Mouse (Mus musculus) induced T-regulatory cell, adult 2 months (primary cell): ENCODE data around the gene Polr3b.

Source experiments
- DNase-seq: peaks from one replicate; pipeline ENCODE4 v3.0.0-alpha.2; 2012; ENCODE audit warnings: low read depth

Polr3b gene

DNA sequence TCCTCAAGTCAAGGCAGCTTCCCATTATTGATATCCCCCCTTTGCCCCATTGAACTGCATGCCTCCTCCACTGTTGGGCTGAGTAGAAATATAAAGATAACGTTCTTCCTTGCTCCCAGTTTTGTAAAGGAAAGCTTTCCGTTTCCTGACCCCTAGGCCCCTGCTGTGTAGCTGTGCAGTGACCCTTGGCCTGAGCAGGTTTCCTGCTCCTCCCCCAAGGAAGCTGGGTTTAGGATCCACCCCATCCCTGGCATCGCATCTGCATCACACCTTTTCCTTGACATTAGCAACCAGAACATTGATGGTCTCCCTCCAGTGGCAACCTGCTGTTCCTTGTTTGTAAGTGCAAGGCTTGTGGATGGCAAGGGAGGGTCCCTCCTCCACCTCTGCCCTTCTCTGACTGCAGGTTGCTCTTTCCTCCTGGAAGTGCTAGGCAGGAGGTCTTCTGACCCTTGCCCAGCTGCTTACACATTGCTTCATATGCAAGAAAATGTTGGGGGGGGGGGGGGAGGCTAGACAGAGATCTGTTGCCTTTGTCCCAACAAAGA lies 43.7 kb downstream of the Polr3b start:
- DNase-seq, result no peak

GRCm38 (mm10) chr10:84675653-84676052 lies 53.6 kb downstream of the Polr3b start:
- DNase-seq, result no peak

DNA sequence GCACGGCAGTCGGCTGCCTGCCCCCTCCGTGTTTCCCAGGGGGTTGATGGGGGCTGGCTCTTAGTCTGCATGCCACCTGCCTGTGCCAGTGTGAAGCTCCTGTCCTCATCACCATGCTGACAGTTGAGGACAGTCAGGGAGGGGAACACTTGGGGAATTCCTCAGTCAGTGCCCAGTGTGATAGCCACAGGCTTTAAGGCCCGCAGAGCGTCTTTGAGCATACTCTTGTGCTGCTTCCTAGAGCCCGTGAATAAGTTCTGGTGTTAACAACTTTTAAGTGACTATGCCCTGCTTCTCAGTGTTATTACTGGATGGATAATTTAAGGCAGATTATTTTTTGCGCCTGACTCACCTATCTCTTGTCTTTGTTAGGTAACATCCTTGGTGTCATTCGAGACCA lies 54.4 kb downstream of the Polr3b start:
- no peak for DNase-seq

DNA sequence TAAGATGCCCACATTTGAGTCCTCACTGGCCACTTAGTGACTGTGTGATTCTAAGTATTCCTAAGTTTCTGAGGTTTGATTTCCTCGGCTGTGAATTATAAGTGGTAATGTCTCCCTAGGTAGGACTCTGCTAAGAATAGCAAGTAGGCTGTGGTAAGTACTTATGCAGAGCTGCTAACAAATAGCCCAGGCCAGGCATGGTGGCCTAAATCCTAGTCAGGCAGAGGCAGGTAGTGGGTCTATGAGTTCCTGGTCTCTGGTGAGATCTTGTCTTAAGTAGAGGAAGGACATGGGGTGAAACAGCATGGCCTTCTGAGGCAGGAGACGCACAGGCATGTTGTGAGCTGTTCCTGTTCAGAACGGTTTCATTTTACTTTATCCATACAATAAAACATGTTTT lies 55.8 kb downstream of the Polr3b start:
- DNase-seq, result no peak

DNA sequence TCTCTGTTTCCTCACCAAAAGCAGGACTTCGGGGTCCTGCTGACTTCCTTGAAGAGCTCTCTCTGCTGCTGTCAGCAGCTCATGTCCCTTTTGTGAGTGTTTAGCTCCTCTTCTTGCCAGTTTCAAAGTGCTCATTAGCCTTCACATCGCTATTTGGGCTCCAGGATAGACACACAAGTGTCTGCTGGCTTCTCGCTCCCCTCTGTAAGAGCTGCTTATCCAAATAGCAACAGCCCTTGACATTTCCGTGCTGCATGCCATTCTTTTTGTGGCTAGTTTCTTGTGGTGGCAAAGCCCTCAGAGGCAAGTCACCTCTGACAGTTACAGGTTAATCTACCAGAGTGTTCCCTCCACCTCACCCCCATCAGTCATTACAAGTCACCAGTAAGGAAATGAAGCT lies 56.3 kb downstream of the Polr3b start:
- DNase-seq, result no peak

DNA sequence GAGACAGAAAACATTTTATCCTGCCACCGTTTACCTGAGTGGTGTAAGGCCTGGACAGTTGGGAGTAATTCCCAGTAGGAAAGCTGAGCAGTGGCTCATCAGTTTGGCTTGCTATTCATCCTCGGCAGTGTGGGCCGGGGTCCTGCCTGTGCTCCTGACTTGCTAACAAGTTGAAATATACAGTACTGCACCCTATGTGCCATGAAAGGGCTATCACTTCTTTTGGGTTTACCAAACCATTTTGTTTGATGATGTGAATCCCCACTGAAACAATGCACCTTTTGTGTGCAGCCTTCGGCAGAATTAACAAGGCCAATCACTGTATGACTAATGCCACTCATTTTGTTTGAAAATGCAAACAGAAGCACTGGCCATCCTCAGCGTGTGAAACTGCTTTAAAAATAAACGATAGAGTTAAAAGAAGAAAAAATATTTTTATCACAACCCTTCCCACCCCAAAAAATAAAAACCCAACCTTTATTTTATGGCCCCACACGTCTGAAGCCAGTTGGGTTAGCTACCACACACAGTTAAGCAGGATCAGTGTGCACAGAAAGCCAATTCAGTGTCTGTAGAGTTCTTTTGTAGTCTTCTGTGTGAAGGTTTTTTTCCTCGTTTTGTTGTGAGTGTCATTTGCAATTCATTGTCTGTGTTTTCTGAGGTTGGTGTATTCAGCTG lies 63.5 kb downstream of the Polr3b start:
- DNase-seq, result no peak

DNA sequence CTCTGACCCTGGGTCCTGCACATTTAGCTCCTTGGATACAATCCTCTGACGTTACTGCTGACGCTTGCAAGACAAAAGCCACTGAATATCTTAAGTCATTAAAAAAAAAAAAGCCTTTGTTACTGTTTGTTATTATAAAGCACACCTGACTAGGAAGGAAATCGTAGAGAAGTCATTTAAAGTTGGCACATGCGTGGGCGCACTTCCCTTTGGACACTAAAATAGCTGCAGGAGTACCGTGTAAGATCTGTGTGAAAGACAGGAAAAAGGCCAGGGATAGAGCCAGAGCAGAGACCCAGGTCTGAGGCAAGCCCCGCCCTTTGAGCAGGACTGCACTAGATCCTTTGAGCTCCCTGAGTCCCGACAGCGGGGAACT lies 64.0 kb downstream of the Polr3b start:
- DNase-seq, result no peak

DNA sequence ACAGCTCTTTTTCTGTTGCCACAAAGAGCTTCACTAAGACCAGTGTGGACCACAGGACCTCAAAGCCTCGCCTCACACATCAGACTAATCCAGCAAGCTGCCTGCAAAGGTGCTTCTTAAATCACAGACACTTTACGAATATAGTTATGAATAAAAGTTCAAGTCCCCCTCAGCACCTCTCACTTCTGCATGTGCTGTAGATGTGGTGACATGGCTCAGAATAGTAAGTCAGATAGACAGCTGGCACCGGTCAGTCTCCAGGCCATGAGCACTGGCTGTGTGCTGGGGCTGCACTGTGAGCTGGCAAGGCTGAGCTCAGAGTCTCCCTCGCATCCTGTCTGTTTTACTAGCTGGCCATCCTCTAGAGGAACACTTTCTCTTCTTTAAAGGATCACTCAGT lies 64.6 kb downstream of the Polr3b start:
- no peak for DNase-seq

DNA sequence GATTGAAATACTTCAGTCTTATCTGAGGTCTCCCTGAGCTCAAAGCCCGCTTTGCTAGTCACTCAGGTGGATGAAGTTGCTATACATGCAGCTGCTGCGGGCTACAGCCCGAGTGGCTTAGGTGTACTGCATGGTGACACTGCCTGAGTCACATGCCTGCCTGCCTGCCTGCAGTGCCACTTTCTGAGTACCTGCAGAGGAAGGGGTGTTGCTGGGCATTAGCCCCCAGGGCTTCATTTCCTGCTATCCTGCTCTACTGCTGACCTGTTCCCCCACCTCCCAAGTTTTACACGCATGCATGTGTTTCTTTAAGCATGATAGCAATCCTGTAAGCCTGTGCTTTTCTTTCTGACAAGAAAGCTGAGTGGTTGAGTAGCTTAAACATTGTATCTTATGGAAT lies 65.6 kb downstream of the Polr3b start:
- DNase-seq, result no peak

DNA sequence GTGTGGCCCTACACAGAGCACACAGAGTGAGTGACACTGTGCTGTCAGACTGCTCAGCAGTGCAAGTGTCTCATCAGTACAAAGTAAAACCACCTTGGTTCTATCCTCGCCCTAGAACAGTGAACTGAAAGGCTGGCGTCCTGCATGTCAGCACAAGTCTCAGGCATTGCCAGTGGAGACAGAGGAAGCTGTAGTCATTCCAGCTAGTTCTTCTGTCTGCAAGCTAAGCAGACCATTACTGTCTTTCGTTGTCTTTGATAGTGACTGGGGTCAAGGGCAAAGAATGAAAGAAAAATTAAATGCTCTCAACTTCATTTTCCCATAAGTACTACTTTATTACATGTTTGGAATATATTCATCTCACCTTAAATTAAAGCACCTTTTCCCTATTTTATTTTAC lies 67.8 kb downstream of the Polr3b start:
- DNase-seq, result no peak

- DNase-seq, result no peak
Observed at GRCm38 (mm10) chr10:84690818-84691217, 68.7 kb downstream of the Polr3b start.

- no peak for DNase-seq
Observed at GRCm38 (mm10) chr10:84691692-84692091, 69.6 kb downstream of the Polr3b start.

- DNase-seq, result no peak
Observed at GRCm38 (mm10) chr10:84693841-84694638, 71.9 kb downstream of the Polr3b start.

GRCm38 (mm10) chr10:84700236-84700987 lies 78.3 kb downstream of the Polr3b start:
- no peak for DNase-seq

DNA sequence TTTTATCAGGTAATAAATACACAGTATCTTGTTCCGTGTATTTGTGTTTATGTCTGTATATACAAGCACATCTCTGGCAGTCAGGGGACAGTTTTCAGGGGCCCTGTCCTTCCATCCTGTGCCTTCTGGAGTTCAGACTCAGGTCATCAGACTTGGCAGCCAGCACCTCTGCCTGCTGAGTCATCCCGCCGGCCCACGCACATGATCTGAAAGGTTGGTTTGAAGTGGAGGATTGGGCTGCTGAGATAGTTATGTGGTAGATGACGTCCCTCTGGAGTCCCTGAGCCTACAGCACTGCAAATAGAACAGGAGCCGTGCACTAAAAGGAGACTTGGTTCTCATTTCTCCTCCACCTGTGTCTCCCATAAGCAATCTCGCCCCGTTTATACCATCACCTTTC lies 79.0 kb downstream of the Polr3b start:
- DNase-seq, result peak; percentile 34

- no peak for DNase-seq
Observed at GRCm38 (mm10) chr10:84702115-84702514, 80.0 kb downstream of the Polr3b start.

- DNase-seq, result peak; percentile 10
Observed at GRCm38 (mm10) chr10:84704594-84704993, 82.5 kb downstream of the Polr3b start.

GRCm38 (mm10) chr10:84705234-84705633 lies 83.1 kb downstream of the Polr3b start:
- peak; percentile 35 for DNase-seq

- no peak for DNase-seq
Observed at GRCm38 (mm10) chr10:84706543-84706942, 84.5 kb downstream of the Polr3b start.

GRCm38 (mm10) chr10:84707226-84707625 lies 85.1 kb downstream of the Polr3b start:
- no peak for DNase-seq

- no peak for DNase-seq
Observed at GRCm38 (mm10) chr10:84707752-84708530, 85.8 kb downstream of the Polr3b start.

DNA sequence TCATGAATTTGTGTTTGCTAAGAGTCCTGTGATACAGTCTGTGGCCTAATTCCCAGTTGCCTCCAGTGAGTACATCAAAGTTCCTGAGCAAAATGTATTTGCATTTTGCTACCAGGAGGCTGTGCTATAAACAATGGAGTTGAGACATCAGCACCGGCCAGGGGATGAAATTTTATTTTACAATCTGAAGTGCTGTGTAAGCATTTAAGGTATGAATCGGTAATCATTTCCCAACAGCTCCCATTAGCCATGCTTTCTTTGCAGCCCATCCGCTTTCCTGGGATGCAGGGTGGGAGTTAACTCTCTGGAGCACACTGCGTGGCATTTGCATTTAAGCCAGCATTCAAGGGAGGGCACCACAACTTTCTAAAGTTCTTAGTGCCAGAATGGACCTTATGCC lies 88.1 kb downstream of the Polr3b start:
- no peak for DNase-seq
